Mouse (Mus musculus): Measurements from ENCODE around the gene Tex52.

The Tex52 gene

GRCm38 (mm10) chr6:128375192-128375591 lies at the start of gene Tex52, which contains the start of gene Gm44596:
Gene Tex52, plus strand, starts transcription at chr6:128375456.
Gene Gm44596, plus strand, starts transcription at chr6:128375503.
- no peak for DNase-seq (ENCODE audit: low spot score)

GRCm38 (mm10) chr6:128334397-128335124 lies 40.7 kb upstream of the Tex52 start:
- peak; percentile 67 for DNase-seq (ENCODE audit: low spot score)

GRCm38 (mm10) chr6:128337467-128337866 lies 37.8 kb upstream of the Tex52 start:
- DNase-seq (ENCODE audit: low spot score): no peak

DNA sequence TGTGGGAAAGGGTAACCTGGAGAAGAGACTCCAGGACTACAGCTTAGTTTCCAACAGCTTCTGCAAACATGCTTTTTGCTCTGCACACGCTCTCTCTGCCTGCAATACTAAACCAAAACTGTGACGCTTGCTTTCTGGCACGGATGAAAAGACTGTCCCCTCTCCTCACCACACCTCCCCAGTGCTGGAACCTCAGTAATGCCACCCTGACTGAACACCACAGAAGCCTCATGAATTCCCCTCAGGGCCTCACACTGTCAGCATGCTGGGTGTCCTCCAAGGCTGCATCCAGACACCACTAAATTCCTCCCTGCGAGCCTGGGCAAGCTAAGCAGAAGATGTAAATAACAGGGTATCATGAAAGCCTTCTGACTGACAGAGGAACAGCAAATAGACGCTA lies 36.4 kb upstream of the Tex52 start:
- no peak for DNase-seq (ENCODE audit: low spot score)

GRCm38 (mm10) chr6:128341956-128342723 lies 33.1 kb upstream of the Tex52 start:
- DNase-seq (ENCODE audit: low spot score): no peak

GRCm38 (mm10) chr6:128345623-128346022 lies 29.6 kb upstream of the Tex52 start:
- DNase-seq (ENCODE audit: low spot score): no peak

DNA sequence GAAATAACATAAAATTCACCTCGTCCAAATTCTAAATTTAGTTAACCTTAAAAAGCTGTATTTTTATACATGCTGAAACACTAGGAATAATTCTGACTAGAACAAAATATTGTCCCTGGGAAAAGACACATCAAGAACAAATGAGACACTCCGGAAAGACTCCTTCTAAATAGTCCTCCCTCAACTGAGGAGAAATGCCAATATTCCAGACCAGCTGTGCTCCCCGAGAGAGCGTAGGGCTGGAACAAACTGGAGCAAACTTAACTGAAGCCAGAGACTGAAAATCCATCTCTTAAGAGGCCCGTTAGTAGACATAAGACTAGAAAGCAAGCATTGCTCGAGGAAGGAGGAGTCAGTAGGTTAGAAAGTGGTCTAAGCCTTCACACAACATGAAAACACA lies 28.5 kb upstream of the Tex52 start:
- no peak for DNase-seq (ENCODE audit: low spot score)

DNA sequence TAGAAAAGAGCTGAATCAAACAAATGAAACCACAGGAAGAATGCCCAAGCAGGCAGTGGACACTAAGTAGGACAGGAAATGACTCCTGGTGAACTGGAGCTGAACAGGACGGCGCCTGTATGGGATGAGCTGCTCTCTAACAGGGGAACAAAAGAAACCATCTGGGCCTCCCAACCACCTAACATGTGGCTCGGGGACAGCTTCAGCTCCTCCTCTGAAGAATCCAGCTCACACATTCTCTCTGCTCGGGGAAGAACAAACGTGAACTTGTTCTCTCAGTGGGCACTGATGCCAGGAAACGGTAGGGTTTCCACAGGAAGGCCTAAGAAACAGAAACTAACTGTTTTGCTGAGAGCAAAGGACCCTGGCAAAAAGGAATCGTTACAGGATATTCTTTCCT lies 25.5 kb upstream of the Tex52 start:
- DNase-seq (ENCODE audit: low spot score): no peak

GRCm38 (mm10) chr6:128354140-128354539 lies 21.1 kb upstream of the Tex52 start:
- no peak for DNase-seq (ENCODE audit: low spot score)

DNA sequence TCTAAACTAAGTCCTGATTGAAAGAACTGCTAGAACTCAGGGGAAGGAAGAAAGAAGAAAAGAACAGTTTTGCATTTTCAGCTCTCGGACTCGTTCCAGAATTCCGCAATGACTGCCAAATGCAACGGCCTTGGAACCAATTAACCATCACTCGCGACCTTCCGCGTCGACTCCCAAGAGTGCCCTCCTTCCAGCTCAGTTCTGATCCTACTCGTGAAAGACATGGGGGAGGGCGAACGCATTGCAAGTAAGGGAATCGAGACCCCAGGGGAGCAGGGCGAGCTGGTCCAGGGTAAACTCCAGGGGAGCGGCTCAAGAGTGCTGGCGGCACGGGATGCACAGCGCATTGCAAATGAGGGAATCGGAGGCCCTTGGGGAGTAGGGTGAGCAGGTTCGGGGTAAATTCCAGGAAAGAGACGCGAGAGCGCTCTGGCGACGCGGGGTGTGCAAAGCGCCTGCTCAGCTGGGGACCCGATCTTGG lies 20.0 kb upstream of the Tex52 start:
- DNase-seq (ENCODE audit: low spot score): peak; percentile 60

DNA sequence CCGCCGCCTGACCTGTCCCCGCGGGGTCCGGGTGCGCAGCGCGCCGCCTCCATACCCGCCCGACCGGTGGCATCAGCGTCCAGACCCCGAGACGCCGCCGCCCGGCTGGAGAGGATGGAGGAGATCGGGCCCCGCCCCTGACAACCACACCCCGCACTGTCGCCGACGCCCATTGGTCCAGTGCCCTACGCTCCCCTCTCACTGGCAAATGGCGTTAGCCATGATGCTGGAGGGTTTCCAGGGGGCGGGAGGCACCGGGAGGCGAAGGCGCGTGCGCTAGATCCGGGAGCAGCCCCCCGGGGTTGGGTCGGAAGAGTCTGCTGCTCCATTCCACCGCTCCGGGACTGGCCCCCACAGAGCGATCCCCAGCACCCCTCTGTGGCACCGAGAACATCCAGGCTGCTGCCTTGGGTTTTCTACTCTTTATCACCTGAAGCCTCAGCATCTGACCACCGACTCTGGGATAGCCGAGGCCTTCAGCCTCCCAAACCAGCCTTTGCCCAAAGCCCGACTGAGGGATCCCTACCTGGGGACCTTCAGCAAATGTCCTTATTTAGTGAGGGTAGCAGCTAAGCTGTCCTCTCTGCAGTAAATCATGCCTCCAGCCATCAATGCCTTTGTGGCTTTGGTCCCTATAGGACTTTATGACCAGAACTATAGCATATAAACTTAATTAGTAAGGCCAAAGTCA lies 19.4 kb upstream of the Tex52 start, which contains the start of gene Tulp3:
Gene Tulp3 (minus strand): TSS at position 126 of the 691 bp plus-strand sequence.
- DNase-seq (ENCODE audit: low spot score): peak; percentile 95

GRCm38 (mm10) chr6:128358999-128359398 lies 16.3 kb upstream of the Tex52 start:
- DNase-seq (ENCODE audit: low spot score): peak; percentile 57

- no peak for DNase-seq (ENCODE audit: low spot score)
These were observed 13.4 kb upstream of the Tex52 start for GRCm38 (mm10) chr6:128361901-128362300.

DNA sequence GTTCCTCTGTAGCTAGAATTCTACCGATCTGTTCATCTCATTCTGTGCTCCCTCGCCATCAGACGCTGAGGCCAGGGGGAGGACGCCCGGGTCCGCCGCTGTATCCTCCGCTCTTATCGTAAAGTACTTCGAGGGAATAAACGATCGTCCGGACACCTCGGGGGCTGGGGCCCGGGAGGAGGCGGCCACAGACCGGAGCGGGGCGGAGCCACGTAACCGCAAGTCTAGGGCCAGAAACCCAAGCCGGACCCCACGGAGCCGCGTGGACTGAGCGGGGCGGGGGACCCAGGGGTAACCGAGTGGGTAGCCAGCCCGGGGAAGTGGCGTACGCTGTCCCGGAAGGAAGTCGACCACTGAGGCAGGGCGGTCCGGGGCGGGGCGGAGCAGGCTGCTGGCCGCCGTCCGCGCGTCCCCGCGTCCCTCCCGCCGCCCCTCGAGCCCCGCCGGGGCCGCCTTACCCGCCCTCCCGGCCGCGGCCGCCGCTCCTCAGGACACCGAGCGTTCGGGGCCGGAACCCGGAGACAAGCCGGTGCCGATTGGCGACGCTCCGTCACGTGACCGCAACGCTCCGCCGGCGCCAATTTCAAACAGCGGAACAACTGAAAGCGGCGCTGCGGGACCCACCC lies 12.8 kb upstream of the Tex52 start, which contains the start of the genes Rhno1 and Foxm1:
Gene Rhno1 (minus strand): TSS at position 531 of the 626 bp plus-strand sequence.
Gene Foxm1 (plus strand): TSS at position 587 of the 626 bp plus-strand sequence.
- DNase-seq (ENCODE audit: low spot score): peak; percentile 86

DNA sequence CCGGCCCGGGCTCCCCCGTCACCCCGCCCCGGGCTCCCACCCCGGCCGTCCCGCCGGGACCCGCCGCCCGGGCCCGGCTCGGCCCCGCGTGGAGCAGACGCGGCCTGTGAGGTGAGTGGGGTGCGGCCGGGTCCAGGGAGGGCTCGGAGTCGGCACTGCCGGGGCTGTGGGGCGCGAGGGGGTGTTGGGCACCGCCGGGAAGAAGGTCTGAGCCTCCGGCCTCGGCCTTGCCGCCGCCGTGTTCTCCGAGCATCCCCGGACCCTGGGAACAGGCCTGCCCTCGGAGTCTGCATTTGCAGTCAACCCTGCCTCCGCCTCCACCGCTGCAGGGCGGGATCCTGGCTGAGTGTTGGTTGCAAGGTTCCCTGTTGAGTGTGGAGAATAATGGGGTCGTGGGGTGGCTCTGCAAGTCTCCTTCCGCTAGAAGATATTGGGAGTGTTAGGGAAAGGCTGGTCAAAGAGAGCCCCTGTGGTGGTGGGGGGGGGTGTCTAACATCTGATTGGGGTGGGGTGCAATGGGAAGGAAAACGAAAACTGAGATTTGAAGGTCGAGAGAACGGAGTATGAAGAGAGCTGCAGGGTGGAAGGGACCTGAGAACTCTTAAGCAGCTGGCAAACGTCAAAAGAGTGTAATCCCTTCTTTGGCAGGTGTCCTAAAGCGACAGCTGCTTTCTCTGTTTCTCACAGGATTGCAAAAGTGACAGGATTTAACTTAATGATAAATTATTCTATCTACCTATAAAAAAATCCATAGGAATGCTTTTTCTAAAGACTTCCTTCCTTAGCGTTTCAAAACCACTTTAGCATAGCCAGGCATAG lies 12.0 kb upstream of the Tex52 start:
- DNase-seq (ENCODE audit: low spot score): no peak

DNA sequence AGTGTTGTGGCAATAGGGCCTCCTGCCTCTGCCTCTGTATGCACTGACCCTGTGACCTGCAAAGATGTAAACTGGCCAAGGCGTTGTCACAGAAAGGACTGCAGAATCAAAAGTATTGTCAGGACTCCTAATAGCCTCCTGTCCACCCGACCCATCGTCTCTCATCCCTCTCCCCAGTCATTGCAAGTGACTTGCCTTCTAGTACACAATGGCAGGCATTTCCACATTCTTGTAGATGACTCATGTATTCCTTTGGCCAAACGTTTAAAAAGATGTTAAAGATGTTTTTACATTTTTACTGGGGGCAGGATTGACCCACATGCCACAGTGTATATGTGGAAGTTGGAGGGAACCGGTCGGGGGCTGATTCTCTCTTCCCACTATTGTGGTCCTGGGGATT lies 10.5 kb upstream of the Tex52 start:
- DNase-seq (ENCODE audit: low spot score): no peak

DNA sequence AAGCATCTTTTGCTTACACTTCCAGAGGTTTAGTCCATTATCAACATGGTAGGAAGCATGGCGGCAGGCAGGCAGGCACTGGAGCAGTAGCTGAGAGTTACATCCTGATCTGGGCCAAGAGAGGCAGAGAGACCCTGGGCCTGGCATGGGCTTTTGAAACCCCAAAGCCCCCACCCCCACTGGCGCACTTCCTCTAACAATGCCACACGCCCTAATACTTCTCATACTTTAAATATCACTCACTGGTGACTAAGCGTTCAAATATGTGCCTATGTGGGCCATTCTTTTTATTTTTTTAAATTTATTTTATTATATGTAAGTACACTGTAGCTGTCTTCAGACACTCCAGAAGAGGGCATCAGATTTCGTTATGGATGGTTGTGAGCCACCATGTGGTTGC lies 8.8 kb upstream of the Tex52 start:
- no peak for DNase-seq (ENCODE audit: low spot score)

- DNase-seq (ENCODE audit: low spot score): no peak
These were observed 5.2 kb upstream of the Tex52 start for GRCm38 (mm10) chr6:128370040-128370439.

- DNase-seq (ENCODE audit: low spot score): no peak
These were observed 1.3 kb downstream of the Tex52 start for GRCm38 (mm10) chr6:128376371-128377085.

DNA sequence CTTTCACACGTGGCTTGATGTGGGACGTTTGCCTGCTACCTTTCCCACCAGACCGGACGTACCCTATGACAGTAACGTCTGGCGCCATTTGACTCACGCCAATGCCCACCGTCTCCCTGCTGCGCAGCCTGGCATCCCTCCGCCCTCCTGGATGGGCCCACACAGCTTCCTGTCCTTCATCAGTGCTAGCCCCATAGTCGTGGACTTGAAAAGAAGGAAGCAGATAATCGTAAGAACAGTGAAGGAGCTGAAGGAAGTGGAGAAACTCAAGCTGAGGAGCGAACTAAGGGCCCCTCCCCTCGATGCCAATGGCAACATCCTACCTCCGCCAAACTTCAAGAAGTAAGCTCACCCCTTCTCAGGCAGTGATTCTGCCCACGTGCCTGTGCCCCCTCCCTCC lies 4.4 kb downstream of the Tex52 start:
- DNase-seq (ENCODE audit: low spot score): no peak

All from ovary, postnatal 36 days (tissue).